Comparison of ENCODE assay signal across 1 mouse cellular context in the genomic region with DNA sequence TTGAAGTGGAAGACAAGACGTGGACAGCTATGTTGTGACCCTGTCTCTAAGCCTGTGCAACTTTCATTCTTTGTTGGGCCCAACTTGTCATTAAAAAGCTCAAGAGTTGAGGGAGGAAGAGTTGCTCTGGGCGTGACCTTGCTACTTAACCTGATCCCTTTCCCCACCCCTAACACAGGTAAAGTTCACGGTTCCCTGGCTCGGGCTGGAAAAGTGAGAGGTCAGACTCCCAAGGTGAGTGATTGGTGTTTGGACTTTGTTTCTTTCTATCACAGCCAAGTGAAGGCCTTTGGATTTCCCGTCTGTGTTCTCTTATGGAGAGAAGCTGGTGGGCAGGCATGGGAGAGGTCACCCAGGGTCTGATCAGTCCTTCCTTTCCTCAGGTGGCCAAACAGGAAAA.
TF ChIP-seq lines count a peak whose summit lies in the region.

No protein-coding gene starts in this region.

TF ChIP-seq in CH12.LX, 34 proteins besides CTCF, POLR2A, EP300 and RAD21 (continued from another document):
- no peak for TF ChIP-seq MYC (IDR thresholded peaks at IDR 0.05; ENCODE audit: low read depth, low read length)
- TF ChIP-seq ZKSCAN1 (IDR thresholded peaks at IDR 0.05; ENCODE audit: borderline replicate concordance, low read depth, low read length) = no peak
TF ChIP-seq in CH12.LX: peak in this region for 0.
